8 mouse cellular contexts compared by ENCODE assay signal in the genomic region with DNA sequence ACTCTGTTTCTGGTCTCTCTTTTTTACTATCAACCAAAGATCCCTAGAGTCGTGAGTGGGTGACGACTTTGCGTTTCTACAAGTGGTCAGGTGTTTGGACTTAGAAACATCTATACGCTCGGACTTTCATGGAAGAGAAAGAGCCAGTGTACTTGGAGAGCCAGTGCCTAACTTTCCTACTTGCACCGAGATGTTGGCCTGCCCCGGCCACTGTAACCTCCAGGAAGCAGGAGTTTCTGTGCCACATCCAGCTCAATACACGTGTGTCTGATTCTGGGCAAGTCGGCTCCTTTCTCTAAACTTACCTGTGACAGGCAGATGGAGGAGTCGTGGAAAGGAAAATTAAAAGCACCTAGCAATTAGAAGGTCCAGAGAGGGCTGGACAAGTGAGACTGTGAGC. TPM values are rescaled to one million over a fixed set of nuclear protein-coding genes. Genes with fewer than 3 reads are reported as not detected.
A peak's percentile ranks its signal among the peaks of the same experiment; 100 is the strongest.
DNase-seq lines count a peak whose midpoint lies in the region; ATAC-seq and TF ChIP-seq lines count a peak whose summit lies in the region.

A gene (plus strand): TSS at position 301 of the 400 bp plus-strand sequence.

- H3K36me3 ChIP-seq in C2C12 (ENCODE audit: control insufficient read depth, insufficient read depth) (peaks cover 14% of the 10 kb centered on the region), ES-Bruce4 (ENCODE audit: control insufficient read depth, insufficient read depth, low read length, poor library complexity, severe bottlenecking) (no peaks in the 10 kb centered on the region)
- no peaks in the 10 kb centered on the region for H3K36me3 ChIP-seq in limb, embryonic 13.5 days

- no peak for TF ChIP-seq EP300 in ES-Bruce4 (IDR thresholded peaks at IDR 0.05; ENCODE audit: insufficient read depth, low read depth, low read length)

- H3K27me3 ChIP-seq in C2C12 (ENCODE audit: control insufficient read depth, insufficient read depth, insufficient read length) (no peaks in the 10 kb centered on the region), ES-Bruce4 (ENCODE audit: control insufficient read depth, insufficient read depth, low read length, poor library complexity, severe bottlenecking) (peaks cover 10% of the 10 kb centered on the region)
- H3K27me3 ChIP-seq in limb, embryonic 13.5 days: peaks cover 99% of the 10 kb centered on the region

- H3K9ac ChIP-seq in ES-Bruce4 (ENCODE audit: low read depth, poor library complexity, severe bottlenecking): peak within 1 kb of the TSS; percentile 9; the same call in 1 of the 2 replicates
- H3K9ac ChIP-seq in limb, embryonic 13.5 days: peak within 1 kb of the TSS; percentile 63

- no peaks in the 10 kb centered on the region for H3K79me2 ChIP-seq in C2C12 (ENCODE audit: control insufficient read depth, insufficient read depth)

- H3K4me1 ChIP-seq in ES-Bruce4 (ENCODE audit: control insufficient read depth, insufficient read depth, low read length): peaks cover 2% of the 10 kb centered on the region
- peaks cover 27% of the 10 kb centered on the region for H3K4me1 ChIP-seq in limb, embryonic 13.5 days

- H3ac ChIP-seq in C2C12 (ENCODE audit: control insufficient read depth, insufficient read length, low read depth): peak within 1 kb of the TSS; percentile 20

- no peak for TF ChIP-seq CTCF in C2C12 (IDR thresholded peaks at IDR 0.05; ENCODE audit: control insufficient read depth, insufficient read depth, insufficient read length)
- no peak for TF ChIP-seq CTCF in ES-Bruce4 (IDR thresholded peaks at IDR 0.05; ENCODE audit: low read depth, low read length)

- H3K4me2 ChIP-seq in limb, embryonic 13.5 days (replicated peaks): peak within 1 kb of the TSS; percentile 77

- 4% methylated on average over 10 of the region's 10 CpGs for WGBS in limb, embryonic 13.5 days

- H3K79me3 ChIP-seq in C2C12 (ENCODE audit: low read depth): no peaks in the 10 kb centered on the region

- ATAC-seq in limb, embryonic 13.5 days (ENCODE audit: low FRiP score, low read depth): no peak
- no peak for ATAC-seq in erythroid progenitor cell, adult 5-6 weeks (replicated peaks; ENCODE audit: low FRiP score, poor library complexity, severe bottlenecking)

- no peak for DNase-seq in gastrocnemius, postnatal 36 days
- no peak for DNase-seq in left cerebral cortex, postnatal 14 days (ENCODE audit: low spot score in 2 of 2)
- DNase-seq in spleen, postnatal 36 days (ENCODE audit: low spot score in 2 of 2): no peak
- DNase-seq in thymus, postnatal 36 days: no peak

- H3K27ac ChIP-seq in ES-Bruce4 (ENCODE audit: insufficient read depth, low read length): no peak within 1 kb of the TSS
- H3K27ac ChIP-seq in limb, embryonic 13.5 days: no peak within 1 kb of the TSS

- no peaks in the 10 kb centered on the region for H3K9me3 ChIP-seq in ES-Bruce4 (replicated peaks; ENCODE audit: control insufficient read depth, insufficient read depth, low read length, poor library complexity, severe bottlenecking)
- H3K9me3 ChIP-seq in limb, embryonic 13.5 days: no peaks in the 10 kb centered on the region

- intact Hi-C loops in gastrocnemius, postnatal 36 days (cut with DNase I): no loop called here
- intact Hi-C loops in left cerebral cortex, postnatal 14 days (cut with DNase I): no loop called here

- H3K4me3 ChIP-seq in C2C12 (ENCODE audit: insufficient read depth, poor library complexity, severe bottlenecking) (peak within 1 kb of the TSS; percentile 23), ES-Bruce4 (ENCODE audit: low read depth, low read length) (peak within 1 kb of the TSS; percentile 31)
- peak within 1 kb of the TSS; percentile 49 for H3K4me3 ChIP-seq in limb, embryonic 13.5 days

- TF ChIP-seq POLR2A in ES-Bruce4 (IDR thresholded peaks at IDR 0.05; ENCODE audit: insufficient read depth, low read length): no peak

TF ChIP-seq in C2C12, 6 proteins besides CTCF, POLR2A, EP300 and RAD21:
- TF ChIP-seq MYOD1 (IDR thresholded peaks at IDR 0.05; ENCODE audit: control insufficient read depth, insufficient read length, low read depth) (no peak), CEBPB (IDR thresholded peaks at IDR 0.05; ENCODE audit: low read depth) (no peak), FOSL1 (IDR thresholded peaks at IDR 0.05; ENCODE audit: insufficient read depth, low read length, poor library complexity, severe bottlenecking) (no peak), MYOG (IDR thresholded peaks at IDR 0.05; ENCODE audit: control insufficient read depth, extremely low read depth, insufficient read length) (no peak), USF1 (IDR thresholded peaks at IDR 0.05; ENCODE audit: low read depth) (no peak), MAX (IDR thresholded peaks at IDR 0.05) (no peak)

RNA-seq across cellular contexts. Expression of the gene that starts here (rescaled TPM):
- polyA plus RNA-seq in C2C12 (2012; fragmentation: generic; extraction: Trizol) (9.8 TPM), ES-Bruce4 (2011; ENCODE audit: insufficient read depth, insufficient read length, low read depth, missing spikeins) (0.94 and 1.4 TPM in 2 replicates)
- 10 to 100 TPM; 23.9 to 26.0 TPM for total RNA-seq in gastrocnemius, postnatal 36 days (2021)
- polyA plus RNA-seq in limb, embryonic 13.5 days (2015; fragmentation: Nextera tagmentation; extraction: Ambion mirVana): 2.7 and 3.1 TPM in 2 replicates
- total RNA-seq in erythroid progenitor cell, adult 5-6 weeks (2015; ENCODE audit: low replicate concordance): not detected in 2 replicates
- total RNA-seq in erythroid progenitor cell, adult 5-6 weeks (2017; ENCODE audit: low replicate concordance): not detected in 2 replicates
- total RNA-seq in left cerebral cortex, postnatal 14 days (2021): 1 to 10 TPM; 4.5 to 5.1 TPM

Comparison
In these comparisons a context has a peak if more than half of its experiments do, and no peak if none do; other contexts are left out.
1. RNA of the gene that starts here (total RNA-seq): 23.9 to 26.0 TPM in gastrocnemius, postnatal 36 days and 4.5 to 5.1 TPM in left cerebral cortex, postnatal 14 days; not detected in erythroid progenitor cell, adult 5-6 weeks; every median in the first group is over 4 times any median in the second.
2. RNA of the gene that starts here (total RNA-seq): 23.9 to 26.0 TPM in gastrocnemius, postnatal 36 days; 4.5 to 5.1 TPM in left cerebral cortex, postnatal 14 days; every median in the first group is over 4 times any median in the second.
3. Peak in every context shown above with its lines, with median percentiles within 50 percentile points of each other: H3K4me3 ChIP-seq.